Mouse (Mus musculus) kidney, postnatal 4 days (tissue): ENCODE data around the gene Abhd2.
A peak's percentile ranks its signal among the peaks of the same experiment; 100 is the strongest.

ENCODE experiments used
- DNase-seq, 2 experiments: peaks; one replicate each; pipeline ENCODE4 v3.0.0; 2021; ENCODE audit warnings: mixed read lengths in 2 of 2

Gene Abhd2

DNA sequence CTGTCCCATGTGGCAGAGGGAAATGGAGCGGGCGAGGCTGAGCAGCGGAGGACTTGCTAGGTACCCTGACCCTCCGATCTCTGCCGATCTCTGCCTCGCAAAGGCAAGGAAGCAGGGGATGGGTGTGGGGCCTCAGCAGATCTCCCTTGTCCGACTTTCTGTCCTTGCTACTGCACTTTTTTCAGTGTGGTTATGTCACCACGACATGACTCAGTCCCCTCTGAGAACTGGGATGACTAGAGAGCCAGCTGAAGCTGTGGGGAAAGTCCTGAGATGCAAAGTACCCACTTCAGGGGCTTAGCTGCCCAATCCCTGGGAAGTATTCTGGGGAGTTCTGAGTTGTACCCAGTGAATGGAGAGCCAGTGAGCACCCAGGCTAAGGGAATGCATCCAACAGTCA, 114.1 kb downstream of the Abhd2 start:
- DNase-seq, result no peak

DNA sequence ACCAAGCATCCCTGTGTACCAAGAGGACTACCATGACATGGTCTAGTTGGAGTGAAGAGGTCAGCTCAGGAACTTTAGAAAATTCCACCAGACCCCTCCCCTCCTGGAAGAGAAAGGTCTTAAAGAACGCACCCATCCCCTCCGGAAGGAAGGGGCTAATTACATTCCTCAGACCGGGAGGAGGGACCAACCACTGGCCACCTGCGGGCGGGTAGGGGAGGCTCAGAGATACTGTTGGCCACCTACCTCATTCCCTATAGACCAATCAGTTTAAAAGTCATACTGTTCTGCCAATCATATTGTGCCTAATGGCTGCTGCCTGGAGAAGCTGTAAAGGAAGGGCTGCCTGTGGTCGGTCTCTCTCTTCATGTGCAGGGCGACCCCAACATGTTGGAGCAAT, 115.0 kb downstream of the Abhd2 start:
- no peak for DNase-seq

DNA sequence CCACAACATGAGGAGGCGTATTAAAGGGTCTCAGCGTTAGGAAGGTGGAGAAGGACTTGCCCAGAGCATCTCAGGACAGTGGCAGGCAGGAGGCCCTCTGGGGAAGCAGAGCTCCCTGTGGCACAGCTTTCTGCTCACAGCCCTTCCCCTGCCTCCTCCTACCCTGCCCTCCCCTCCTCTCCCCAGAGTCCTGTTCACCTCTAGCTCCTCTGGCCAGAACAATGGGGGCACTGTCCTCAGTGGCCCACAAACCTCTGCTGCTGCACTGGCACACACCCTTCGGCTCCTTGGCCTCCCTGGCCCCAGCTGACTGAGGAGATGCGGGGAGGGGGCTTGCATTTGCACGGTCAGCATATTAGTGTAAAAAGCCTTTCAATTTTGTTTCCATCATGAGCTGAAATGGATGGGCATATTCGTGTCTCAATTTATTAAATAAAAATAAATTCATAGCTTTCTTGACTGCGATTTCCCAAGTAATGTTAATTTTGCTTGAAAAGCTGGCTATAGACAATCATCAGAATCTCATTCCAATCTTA, 115.7 kb downstream of the Abhd2 start:
- no peak for DNase-seq

DNA sequence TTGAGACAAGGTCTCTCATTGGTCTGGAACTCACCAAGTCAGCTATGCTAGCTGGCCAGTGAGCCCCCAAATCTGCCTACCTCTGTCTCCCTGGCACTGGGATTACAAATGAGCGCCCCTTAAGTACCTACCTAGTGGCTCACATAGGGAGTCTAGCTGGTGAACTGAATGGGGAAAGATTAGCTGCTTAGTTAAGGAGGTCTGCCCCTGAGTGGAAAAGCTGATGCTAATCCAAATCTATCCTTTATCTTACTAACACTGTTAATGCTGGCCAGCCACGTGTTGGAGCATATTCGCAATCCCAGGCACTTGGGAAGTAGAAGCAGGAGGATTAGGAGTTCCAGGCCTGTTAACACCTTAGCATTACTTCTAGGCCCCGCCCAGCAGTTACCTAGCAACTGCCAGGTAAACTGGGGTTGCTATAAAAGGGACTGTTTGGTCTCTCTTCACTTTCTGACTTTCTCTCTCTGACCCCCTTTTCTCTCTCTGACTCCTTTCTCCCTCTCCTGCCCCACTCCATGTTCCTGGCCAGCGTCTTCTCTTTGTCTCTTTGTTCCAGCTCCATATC, 117.2 kb downstream of the Abhd2 start:
- no peak for DNase-seq

DNA sequence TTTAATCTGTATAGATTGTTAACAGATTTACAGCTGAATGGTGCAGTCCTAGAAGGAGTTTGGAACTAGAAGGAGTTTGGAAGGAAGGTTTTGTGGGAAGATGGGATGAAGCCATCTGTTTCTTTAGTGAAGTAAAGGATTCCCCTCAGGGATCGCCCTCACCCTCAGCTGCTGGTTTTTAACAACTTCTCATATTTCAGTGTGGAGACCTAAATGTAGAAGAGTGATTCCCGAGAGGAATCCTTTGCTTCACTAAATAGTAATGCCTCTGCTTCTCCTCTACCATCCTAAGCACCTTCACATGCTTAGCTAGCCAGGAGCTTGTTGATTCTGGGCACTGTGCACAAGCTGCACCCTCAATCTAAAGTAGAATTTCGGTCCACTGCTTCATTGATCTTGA, 118.5 kb downstream of the Abhd2 start:
- DNase-seq, result no peak

- DNase-seq, result peak; percentile 98
Observed at GRCm38 (mm10) chr7:79391883-79392649, 119.1 kb downstream of the Abhd2 start, which contains the start of gene Fanci. Fanci (plus strand) TSS chr7:79391929.

- DNase-seq, result peak in 1 of 2 experiments; percentile 35
Observed at GRCm38 (mm10) chr7:79392860-79393513, 120.0 kb downstream of the Abhd2 start.

- no peak for DNase-seq
Observed at GRCm38 (mm10) chr7:79393924-79394323, 120.9 kb downstream of the Abhd2 start.

DNA sequence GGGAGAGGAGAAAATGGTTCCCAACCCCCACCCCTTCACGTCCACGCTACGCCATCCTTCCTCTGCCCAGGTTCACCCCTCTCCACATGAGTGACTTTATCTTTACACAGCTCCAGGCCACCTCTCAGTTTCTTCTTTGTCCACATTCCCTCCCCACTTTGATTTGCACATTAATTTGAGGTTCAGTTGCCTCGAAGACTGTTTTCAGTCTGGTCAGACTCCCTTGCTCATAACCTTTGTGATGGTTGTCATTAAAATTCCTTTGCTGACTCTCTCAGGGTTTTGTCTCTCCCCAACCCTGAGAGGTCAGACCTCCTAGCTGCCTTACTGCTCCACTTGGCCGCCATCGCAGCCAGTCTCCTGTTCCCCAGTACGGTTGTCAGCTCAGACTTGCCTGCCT, 121.7 kb downstream of the Abhd2 start:
- no peak for DNase-seq

DNA sequence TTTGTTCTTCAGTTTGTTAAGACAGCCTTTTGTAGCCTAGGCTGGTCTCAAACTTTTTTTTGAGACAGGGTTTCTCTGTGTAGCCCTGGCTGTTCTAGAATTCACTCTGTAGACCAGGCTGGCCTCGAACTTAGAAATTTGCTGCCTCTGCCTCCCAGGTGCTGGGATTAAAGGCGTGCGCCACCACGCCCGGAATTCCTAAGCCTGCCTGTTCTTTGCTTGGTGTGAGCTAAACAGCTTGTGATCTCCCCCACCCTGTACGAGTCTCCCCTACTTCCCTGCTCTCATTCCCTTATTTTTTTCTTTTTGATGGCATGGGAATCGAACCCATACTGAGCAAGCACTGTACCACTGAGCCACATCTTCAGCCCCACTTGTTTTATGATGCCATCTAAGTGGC, 122.2 kb downstream of the Abhd2 start:
- DNase-seq, result no peak

DNA sequence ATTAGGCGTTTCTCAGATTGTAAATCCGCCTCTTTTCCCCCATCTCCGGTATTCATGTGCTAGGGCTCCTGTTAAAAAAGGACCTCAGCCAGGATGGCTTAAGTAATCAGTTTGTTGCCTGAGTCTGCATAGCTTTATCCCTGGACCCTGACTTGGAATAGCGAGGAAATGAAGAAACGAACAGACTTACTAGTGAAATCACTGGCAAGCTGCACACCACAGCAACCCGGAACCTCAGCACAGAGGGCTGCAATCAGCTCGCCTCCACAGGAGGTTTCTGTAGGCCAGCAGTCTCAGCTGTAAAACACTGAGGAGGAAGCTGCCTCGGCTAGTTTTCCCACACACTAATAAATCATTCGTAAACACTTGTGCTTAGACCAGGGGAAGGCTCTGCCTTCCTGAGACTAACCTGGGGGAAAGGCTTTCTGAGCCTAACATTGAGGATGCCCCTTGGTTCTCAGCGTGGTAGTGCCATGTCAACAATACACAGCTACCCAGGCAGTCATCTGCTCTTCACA, 124.5 kb downstream of the Abhd2 start:
- no peak for DNase-seq

DNA sequence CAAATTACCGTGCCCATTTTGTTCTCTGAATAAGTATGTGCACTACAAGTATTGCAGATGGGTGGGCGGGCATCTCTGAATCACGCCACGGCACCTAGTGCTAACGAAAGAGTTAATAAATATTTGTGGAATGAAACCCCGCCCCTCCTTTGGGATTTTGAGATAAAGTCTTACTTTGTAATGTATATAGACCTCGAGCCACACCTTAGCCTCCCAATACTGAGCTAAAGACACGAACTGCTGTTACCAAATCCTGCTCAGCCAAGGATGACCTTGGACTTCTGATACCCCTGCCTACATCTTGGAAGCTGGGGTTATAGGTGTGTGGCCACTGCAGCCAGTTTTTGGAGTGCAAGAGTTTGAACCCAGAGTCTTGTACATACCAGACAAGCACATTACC, 125.4 kb downstream of the Abhd2 start:
- no peak for DNase-seq

DNA sequence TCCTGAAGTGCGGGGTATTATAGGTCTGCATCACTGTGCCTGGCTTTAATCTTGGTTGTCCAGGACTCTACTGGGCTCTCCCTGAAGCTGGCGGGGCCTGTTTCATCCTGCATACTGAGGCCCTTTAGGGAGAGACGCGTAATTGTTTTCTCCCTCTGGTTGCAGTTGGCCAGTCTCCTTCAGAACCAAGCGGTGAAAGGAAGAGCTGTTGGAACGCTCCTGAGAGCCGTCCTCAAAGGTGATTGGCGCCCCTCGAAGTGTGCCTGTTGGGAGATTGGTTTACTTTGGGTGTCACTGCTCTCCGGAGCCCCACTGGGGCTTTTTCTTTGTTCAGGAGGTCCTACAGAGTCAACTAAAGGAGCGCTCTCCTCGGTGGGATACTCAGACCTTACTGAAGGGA, 126.0 kb downstream of the Abhd2 start:
- DNase-seq, result no peak

- no peak for DNase-seq
Observed at GRCm38 (mm10) chr7:79400296-79400695, 127.3 kb downstream of the Abhd2 start.

- no peak for DNase-seq
Observed at GRCm38 (mm10) chr7:79414449-79415375, 141.7 kb downstream of the Abhd2 start.
